Mouse (Mus musculus) layer of hippocampus, adult 8-10 months (tissue): ENCODE data around the gene Asap3. TPM values are rescaled to one million over a fixed set of nuclear protein-coding genes. Genes with fewer than 3 reads are reported as not detected.
A peak's percentile ranks its signal among the peaks of the same experiment; 100 is the strongest.

ENCODE experiments used
- DNase-seq, 2 experiments: peaks; one replicate each; pipeline ENCODE4 v3.0.0; 2022; ENCODE audit warnings: low spot score in 2 of 2
- total RNA-seq, 4 experiments: library from RNA; stranded (reverse); gene quantifications; 2 replicates each; pipeline ENCODE4 v1.2.4; 2022

The Asap3 gene
- total RNA-seq, 4 experiments from 2014 or later: 2.5 to 6.3 (median 4.6) TPM

DNA sequence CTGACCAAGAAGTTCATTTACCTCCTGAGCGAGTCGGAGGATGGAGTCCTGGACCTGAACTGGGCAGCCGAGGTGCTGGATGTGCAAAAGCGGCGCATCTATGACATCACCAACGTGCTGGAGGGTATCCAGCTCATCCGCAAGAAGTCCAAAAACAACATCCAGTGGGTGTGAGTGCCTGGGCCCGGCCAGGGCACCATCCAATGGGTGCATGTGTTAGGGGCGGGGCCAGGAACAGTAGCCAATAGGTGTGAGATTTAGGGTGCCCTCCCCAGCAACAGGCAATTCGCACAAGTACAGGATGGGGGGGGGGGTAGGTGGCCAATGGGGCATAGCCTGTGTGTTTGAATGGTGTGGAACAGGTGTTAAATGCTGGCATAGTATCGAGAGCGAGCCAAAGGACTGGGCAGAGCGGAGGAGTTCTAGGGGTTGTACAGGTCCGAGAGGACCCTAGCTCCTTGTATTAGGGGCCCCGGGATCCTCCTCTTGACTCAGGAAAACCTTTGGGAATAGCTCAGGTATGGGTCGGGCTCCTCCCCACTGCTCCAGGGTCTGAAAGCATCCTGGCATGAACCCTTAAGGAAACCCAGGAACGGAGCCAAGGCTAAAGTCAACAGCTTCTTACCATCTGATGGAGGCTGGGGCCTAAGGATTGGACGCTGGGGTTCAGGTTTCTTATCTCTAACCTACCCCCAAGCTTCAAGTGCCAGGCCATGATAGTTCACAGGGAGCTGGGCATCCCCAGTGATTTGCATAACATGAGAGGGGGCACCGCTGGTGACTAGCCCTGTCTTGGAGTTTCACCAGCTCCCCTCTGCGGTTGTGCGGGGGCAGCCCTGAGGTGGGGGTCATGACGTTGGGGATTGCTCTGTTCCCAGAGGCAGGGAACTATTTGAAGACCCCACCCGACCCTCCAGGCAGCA is 25.5 kb upstream of the Asap3 start:
- DNase-seq: peak; percentile 71 to 74

DNA sequence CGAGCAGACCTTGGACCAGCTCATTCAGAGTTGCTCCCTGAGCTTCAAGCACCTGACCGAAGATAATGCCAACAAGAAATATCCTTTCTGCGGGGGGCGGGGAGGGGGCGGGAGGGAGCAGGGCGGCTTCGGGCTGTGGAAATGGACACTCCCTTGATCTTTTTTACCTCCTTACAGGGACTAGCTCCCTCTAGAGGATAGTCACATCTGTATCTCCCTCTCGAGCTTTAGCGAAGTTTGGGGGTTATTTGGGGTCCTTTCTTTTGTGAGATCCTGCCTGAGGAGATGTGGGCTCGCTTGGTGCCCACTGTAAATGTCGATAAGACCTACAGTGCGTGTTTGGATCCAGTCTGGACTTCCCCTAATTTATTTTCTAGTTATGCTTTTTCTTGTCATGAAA is 24.8 kb upstream of the Asap3 start:
- no peak for DNase-seq

DNA sequence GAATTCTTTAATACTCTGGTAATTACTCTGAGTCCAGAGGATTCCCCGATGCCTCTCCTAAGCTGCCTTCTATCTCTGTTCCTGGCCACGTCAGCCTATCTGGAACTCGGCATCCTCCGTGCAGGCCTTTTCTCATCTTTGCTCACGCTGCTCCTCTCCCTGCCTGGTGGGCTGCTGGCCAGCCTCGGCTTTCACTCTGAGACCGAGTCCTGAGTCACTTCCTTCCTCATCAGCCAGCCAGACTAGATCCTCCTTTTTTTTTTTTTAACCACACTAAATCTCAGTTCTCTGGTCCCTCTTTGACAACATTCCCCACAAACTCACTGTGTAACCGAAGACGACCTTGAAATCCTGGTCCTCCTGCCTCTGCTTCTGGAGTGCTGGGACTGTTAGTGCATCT is 20.8 kb upstream of the Asap3 start:
- no peak for DNase-seq

GRCm38 (mm10) chr4:136186315-136186714 is 19.9 kb upstream of the Asap3 start:
- DNase-seq: no peak

GRCm38 (mm10) chr4:136186739-136187472 is 19.3 kb upstream of the Asap3 start:
- DNase-seq: no peak

DNA sequence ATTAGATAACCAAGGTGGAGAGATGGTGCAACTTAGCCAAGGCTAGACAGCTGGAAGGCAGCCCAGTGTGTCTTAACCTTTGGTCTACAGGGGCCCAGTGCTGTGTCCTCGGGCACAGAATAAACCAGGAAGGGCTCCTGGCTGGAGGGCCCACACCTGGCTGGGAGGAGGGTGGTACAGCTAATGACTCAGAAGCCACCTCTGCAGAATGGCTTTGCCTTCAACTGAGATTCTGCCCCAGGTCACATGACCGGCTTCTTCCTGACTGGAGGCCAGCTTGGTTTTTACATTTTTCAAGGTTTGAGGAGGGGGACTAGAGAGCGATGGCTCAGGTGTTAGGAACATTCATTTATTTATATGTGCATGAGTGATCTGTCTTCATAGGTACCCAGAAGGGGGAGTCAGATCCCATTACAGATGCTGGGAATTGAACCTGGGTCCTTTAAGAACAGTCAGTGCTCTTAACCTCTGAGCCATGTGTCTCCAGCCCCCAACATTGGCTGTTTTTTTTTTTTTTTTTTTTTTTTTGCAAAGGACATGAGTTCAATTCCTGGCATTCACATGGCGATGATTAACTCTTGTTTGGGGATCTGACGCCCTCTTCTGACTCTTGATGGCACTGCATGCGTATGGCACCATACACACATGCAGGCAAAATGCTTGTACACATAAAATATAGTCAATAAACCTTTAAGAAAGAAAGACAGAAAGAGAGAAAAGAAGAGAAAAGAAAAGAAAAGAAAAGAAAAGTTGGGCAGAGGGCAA is 17.0 kb upstream of the Asap3 start:
- no peak for DNase-seq

- DNase-seq: no peak
Measured at GRCm38 (mm10) chr4:136189912-136190311, 16.3 kb upstream of the Asap3 start.

DNA sequence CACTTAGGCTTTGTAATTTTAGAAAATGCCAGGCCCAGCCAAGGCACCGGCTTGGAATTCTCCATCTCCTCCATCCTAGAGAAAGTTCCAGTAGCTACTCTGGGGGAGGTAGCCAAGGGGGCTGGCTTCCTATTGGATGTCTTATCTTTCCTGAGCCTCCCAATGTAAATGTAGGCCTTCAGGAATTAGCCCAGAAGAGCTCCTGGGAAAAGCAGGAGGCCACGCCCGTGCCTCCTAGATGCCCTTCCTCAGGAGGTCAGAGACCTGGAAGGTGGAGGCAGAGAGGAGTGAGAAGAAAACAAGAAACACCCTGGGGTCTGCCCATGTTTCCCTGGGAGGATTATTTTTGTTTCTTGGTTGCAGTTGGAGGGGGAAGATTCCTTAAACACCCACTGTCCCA is 12.6 kb upstream of the Asap3 start:
- no peak for DNase-seq

DNA sequence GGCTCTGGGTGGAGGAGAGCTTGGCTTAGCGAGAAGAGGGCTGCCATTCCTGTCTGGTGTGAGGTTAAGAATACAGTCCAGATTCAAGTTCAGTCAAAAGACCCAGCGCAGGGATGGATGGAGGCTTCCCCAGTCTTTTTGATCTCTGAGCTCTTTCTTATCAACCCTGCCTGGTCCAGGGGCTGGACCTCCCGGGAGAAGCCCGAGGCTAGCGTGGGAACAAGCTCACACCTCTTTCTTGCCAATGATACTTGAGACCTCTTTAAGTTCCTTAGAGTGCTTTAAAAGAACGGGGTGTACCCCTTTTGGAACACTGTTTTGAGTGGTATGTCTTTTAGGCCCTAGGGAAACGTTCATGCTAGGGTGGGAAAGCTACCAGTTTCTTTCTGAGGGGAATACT is 11.1 kb upstream of the Asap3 start:
- DNase-seq: no peak

DNA sequence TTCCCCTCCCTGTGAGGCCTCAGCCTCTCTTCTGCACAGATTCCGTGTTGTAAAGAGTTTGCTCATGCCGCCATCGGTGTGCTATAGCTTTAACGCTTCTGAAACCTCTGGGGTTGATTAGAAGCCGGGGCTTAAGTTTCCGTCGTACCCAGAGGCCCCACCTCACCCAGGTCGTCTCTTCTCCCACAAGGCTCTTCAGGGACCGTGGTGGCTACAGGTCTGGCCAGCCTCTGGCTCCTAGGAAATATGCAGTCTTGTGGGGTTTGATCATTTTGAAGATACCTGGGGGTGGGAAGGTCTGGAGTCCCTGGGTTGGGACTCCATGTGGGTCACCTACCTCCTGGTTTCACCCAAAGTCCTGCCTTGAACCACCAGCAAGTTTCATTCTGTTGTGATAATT is 10.5 kb upstream of the Asap3 start:
- no peak for DNase-seq

GRCm38 (mm10) chr4:136196201-136196600 is 10.0 kb upstream of the Asap3 start:
- no peak for DNase-seq

GRCm38 (mm10) chr4:136198846-136199245 is 7.3 kb upstream of the Asap3 start:
- no peak for DNase-seq

DNA sequence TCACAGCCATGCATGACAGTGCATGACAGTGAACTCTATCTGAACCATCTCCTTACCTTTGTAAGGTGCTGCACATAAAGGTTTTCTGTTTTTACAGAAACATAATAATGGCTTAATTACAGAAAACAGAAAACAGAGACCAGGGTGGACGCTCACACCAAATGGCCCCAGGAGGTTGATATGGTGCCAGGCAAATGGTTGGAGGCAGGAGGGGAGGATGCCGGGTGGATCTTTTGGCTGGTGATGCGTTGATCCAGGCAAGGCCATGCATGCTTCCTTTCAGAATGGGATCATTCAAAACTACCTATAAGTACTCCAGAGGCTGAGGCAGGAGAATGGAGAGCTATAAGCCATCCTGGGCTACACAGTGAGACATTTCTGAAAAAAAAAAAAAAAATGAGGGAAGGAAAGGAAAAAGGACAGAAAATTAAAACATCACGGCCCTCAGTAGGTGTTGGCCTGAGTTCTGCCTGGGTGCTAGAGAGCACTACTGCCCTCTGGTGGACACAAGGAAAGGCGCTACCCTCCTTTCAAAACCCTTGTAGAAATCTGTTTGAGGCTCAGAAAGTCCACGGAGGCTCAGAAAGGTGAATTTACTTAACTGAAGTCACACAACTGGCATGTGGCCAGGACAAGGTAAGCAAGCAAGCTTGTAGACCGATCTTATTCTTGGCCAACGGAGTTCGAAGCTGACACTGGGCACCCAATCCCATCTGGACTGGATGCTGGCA is 6.4 kb upstream of the Asap3 start:
- DNase-seq: peak in 1 of 2 experiments; percentile 33

DNA sequence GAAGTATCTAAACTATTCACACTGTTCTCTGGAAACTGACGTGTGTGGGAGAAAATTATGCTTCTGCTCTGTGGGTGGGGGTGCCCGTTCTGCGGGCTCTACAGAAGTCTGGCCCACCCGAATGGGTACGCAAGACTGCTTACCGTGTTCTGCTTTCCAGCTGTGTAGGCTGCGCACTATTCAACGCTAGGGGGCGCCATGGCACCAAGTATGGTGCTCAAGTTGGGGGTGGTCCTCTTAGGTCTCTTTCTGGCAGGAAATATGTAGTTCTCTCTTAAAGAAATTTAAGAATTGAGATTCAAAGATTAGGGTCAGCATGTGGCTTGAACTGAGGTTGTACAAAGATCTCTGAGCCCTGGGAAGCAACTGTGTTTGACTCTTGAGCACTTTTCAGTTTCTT is 3.7 kb upstream of the Asap3 start:
- DNase-seq: peak in 1 of 2 experiments; percentile 43

DNA sequence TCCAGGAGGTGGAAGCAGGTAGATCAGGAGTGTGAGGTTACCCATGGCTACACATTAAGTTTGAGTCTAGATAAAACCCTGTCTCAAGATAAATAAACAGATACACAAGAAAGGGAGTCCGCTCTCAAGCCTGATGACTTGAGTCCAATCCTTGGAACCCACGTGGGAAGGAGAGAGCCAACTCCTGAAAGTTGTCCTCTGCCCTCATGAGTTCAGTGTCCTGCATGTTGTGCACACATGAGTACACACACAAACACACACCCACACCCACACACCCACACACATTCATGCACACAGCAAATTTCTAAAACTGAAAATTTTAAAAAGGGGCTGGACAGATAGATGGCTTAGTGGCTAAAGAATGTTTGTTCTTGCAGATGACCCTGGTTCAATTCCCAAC is 1.4 kb upstream of the Asap3 start:
- DNase-seq: no peak

DNA sequence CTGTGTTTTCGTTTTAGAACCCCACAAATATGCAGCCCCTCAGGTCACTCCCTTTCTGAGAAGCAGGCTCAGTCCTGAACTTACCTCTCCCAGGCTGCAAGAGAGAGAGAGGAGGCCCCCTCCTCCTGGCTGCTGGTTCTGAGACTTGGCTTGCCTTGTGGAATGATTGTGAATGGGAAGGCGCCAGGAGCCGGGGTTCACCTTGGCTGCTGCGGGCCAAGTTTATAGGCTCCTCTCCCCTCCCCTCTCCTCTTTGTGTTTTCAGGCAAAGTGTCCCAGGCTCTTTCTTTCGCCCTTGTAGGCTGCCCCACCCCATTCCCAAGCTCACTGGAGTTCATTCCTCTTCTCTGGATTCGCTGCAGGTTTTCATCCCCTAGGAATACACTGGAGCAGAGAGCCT is 778 bp downstream of the Asap3 start:
- DNase-seq: no peak

GRCm38 (mm10) chr4:136210931-136211330 is 4.8 kb downstream of the Asap3 start:
- no peak for DNase-seq

DNA sequence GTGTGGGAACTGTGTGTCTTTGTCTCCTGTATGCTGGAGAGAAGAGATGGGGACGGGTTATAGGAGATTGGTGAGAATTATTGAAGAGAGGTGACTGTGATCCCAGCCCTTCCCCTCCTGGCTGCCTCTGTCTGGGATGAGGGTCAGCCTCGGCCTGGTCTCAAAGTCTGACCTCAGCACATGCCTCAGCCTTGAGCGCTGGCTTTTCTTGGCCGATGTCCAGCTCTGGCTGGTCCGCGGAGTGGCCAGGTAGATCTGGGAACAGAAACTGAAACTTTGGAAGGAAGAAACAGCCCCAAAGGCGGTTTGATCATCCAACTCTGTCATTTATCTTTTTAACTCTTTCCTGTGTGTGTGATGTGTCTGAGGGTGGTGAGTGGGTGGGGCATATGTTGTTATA is 7.5 kb downstream of the Asap3 start:
- DNase-seq: no peak

- DNase-seq: no peak
Measured at GRCm38 (mm10) chr4:136214828-136215227, 8.7 kb downstream of the Asap3 start.

DNA sequence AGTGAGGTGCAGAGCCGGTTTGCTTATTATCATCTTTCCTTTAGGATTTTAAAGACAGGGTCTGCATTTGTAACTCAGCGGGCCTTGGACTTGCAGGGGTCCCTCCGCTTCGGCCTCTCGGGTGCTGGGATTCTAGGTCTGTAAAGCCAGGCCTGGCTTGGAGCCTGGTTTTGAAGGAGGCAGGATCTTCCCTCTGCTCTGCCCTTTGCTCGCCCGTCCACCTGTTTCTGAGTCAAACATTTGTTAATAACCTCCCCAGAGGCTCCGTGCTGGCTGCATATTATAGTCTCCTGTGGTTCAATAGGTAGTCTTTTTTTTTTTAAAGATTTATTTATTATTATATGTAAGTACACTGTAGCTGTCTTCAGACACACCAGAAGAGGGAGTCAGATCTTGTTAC is 9.4 kb downstream of the Asap3 start:
- no peak for DNase-seq

GRCm38 (mm10) chr4:136217063-136217462 is 10.9 kb downstream of the Asap3 start:
- no peak for DNase-seq
